Mouse (Mus musculus) ES-E14 (cell line): ENCODE data around the gene Wdfy2.

Experiments used
- CHD2 ChIP-seq: IDR thresholded peaks from 2 replicates; pipeline ENCODE4 v1.6.1; 2014; ENCODE audit warnings: mild to moderate bottlenecking, low read depth, low read length, inconsistent platforms
- HCFC1 ChIP-seq: IDR thresholded peaks from 2 replicates; pipeline ENCODE4 v1.6.1; 2012; ENCODE audit warnings: low read length, inconsistent platforms, borderline replicate concordance; ENCODE audit not compliant: insufficient read depth
- MAFK ChIP-seq: IDR thresholded peaks from 2 replicates; pipeline ENCODE4 v1.6.1; 2014; ENCODE audit warnings: mild to moderate bottlenecking, low read depth, low read length, inconsistent platforms; ENCODE audit not compliant: insufficient read depth
- ZC3H11A ChIP-seq: IDR thresholded peaks from 2 replicates; pipeline ENCODE4 v1.6.1; 2012; ENCODE audit warnings: low read depth, mild to moderate bottlenecking, inconsistent platforms, low read length, borderline replicate concordance

- no peak for TF ChIP-seq CHD2
- TF ChIP-seq ZC3H11A = no peak
- TF ChIP-seq MAFK = no peak
- TF ChIP-seq HCFC1 = no peak
These were observed 28.6 kb upstream of the Wdfy2 start for GRCm38 (mm10) chr14:62808661-62809523.
